Mouse (Mus musculus) layer of hippocampus, adult 11-12 months (tissue): ENCODE measurements around the gene Prkd2.

ENCODE experiments used
- DNase-seq: peaks from one replicate; pipeline ENCODE4 v3.0.0; 2022; ENCODE audit warnings: low spot score

Gene Prkd2

GRCm38 (mm10) chr7:16895000-16895399 is 52.3 kb downstream of the Prkd2 start:
- peak; percentile 72 for DNase-seq

GRCm38 (mm10) chr7:16895511-16895910 is 52.8 kb downstream of the Prkd2 start:
- no peak for DNase-seq

GRCm38 (mm10) chr7:16900526-16900925 is 57.8 kb downstream of the Prkd2 start:
- DNase-seq: no peak

- no peak for DNase-seq
Observed at GRCm38 (mm10) chr7:16903439-16903955, 60.8 kb downstream of the Prkd2 start.

GRCm38 (mm10) chr7:16904120-16904675 is 61.5 kb downstream of the Prkd2 start:
- DNase-seq: no peak

GRCm38 (mm10) chr7:16905491-16906021 is 62.9 kb downstream of the Prkd2 start:
- DNase-seq: no peak

GRCm38 (mm10) chr7:16906281-16906680 is 63.6 kb downstream of the Prkd2 start, which contains the start of gene Ptgir:
TSS of gene Ptgir (plus strand) at chr7:16906490.
- no peak for DNase-seq

GRCm38 (mm10) chr7:16906889-16907559 is 64.3 kb downstream of the Prkd2 start:
- DNase-seq: no peak

GRCm38 (mm10) chr7:16907842-16908241 is 65.1 kb downstream of the Prkd2 start:
- DNase-seq: no peak

- DNase-seq: no peak
Observed at GRCm38 (mm10) chr7:16908367-16908766, 65.7 kb downstream of the Prkd2 start.

- DNase-seq: no peak
Observed at GRCm38 (mm10) chr7:16908859-16909258, 66.2 kb downstream of the Prkd2 start.

- no peak for DNase-seq
Observed at GRCm38 (mm10) chr7:16909909-16910308, 67.2 kb downstream of the Prkd2 start.

GRCm38 (mm10) chr7:16911904-16912303 is 69.2 kb downstream of the Prkd2 start:
- DNase-seq: no peak

GRCm38 (mm10) chr7:16912360-16912759 is 69.7 kb downstream of the Prkd2 start:
- no peak for DNase-seq

GRCm38 (mm10) chr7:16913806-16914452 is 71.2 kb downstream of the Prkd2 start:
- peak; percentile 81 for DNase-seq

- no peak for DNase-seq
Observed at GRCm38 (mm10) chr7:16914453-16915343, 72.0 kb downstream of the Prkd2 start.

- no peak for DNase-seq
Observed at GRCm38 (mm10) chr7:16915461-16916340, 73.0 kb downstream of the Prkd2 start.

GRCm38 (mm10) chr7:16916342-16917265 is 73.9 kb downstream of the Prkd2 start:
- peak; percentile 40 for DNase-seq

- DNase-seq: no peak
Observed at GRCm38 (mm10) chr7:16917447-16917846, 74.7 kb downstream of the Prkd2 start.

- DNase-seq: peak; percentile 74
Observed at GRCm38 (mm10) chr7:16918014-16918413, 75.3 kb downstream of the Prkd2 start.
